Mouse (Mus musculus) c-Kit-positive CD71-positive TER-119-positive erythroid progenitor cells, embryonic 14.5 days (primary cell): Measurements from ENCODE around the gene Ggt1.

Experiments used
- DNase-seq: peaks from one replicate; pipeline ENCODE4 v3.0.0-alpha.2; 2013; ENCODE audit warnings: low spot score

Ggt1 gene

GRCm38 (mm10) chr10:75633048-75633447 is 71.6 kb downstream of the Ggt1 start:
- no peak for DNase-seq

DNA sequence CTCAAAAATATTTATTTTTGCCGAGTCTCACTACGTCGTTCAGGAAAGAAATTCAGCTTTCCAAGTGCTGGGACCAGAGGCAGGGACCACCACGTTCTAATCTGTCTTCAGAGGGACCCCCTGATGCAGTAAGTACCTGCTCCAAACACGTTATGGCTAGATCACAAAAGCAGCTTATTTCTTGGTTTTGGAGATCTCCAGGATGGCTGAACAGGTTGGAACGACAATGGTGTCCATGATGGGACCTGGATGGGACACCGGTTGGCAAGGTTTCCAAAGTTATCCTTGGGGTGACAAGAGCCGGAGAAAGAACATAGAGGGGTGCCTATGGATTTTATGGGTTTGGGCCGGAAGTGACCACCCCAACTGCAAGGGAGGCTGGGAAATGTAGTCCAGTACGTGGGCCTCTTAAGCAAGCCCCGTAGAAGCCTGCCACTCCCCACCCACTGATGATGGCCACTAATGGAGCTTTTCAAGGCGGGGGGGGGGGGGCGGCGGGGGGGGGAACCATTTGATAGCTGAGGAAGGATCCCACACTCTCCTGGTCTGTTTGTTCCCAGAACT is 72.3 kb downstream of the Ggt1 start:
- no peak for DNase-seq

GRCm38 (mm10) chr10:75634610-75635009 is 73.2 kb downstream of the Ggt1 start:
- no peak for DNase-seq

DNA sequence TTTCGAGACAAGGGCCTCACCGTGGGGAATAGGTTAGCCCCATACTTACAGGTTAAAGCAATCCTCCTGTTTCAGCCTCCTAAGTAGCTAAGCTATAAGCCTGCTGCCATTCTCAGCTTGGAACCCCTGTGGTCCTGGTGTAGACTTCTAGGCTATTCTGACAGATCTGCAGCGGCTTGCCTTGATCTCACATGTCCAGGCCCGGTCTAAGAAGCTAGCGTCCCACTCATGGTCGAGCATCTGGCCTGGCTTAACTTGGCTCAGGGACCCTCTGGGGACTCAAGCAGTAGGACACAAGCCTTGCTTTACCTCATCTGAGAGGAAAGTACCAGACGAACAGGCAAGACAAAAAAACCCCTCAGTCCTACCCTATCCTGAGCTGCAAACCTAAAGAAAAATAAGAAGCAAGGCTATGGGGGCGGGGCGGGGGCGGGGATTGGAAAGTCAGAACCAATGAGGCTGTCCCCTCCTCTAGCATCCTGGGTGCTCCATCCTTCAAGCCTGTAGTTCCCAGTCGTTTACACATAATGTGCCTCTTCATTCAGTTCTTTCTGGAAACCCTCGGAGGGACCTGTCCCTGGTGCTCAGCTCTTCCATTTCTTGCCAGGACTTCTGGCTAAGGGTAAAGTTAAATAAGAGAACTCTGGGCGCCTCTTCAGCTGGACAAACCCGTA is 73.8 kb downstream of the Ggt1 start:
- no peak for DNase-seq

GRCm38 (mm10) chr10:75635693-75636055 is 74.3 kb downstream of the Ggt1 start:
- peak; percentile 82 for DNase-seq
